Mouse (Mus musculus): ENCODE measurements at regions not wholly inside any gene's neighbourhood (a gene's known extent, or its start where the extent isn't known, plus 50 kb on each side); places are given as distances from the start of the nearest gene placed in this dataset.

- DNase-seq (ENCODE audit: inconsistent age in 2 of 2, low spot score in 1 of 2): peak in 1 of 2 experiments; percentile 43
Measured at GRCm38 (mm10) chr9:87464141-87464540, 208.8 kb upstream of the Cep162 start.

DNA sequence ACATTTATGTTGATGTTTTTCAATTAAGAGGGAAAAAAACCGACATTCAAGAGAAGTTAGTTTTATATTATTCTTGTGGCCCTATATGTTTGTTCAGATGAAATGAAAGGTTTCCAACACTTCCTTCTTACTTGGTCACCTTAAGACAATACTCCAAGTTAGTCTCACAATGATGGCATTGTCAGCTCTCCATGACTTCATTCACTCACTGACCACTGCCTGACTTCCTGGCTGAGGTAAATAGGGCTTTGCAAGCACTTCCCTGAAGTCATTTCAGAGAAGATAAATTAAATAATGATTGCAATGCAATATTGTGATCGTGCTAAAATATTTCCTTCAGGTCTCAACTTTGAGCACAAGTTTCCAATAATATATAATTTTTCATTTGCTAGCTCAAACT, 197.9 kb upstream of the Cep162 start:
- DNase-seq (ENCODE audit: inconsistent age in 2 of 2, low spot score in 1 of 2): no peak

DNA sequence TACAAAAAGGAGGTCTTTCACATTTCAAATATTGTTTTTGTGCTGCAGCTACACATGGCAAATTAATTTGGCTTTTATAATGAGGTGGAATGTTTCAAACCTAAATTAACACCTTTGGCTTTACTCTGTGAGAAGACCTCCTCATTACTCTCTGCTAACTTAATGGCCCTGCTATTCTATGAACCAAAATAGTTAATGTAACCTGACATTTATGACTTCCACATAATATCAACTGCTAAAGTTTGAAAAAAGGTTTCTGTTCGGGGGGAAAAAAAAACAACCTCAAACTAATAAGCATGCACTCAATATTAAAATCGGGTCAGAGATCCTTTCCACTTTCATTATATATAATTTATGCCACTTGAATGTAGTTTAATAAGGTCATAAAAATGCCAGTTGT, 197.2 kb upstream of the Cep162 start:
- DNase-seq (ENCODE audit: inconsistent age in 2 of 2, low spot score in 1 of 2): no peak

- DNase-seq (ENCODE audit: inconsistent age in 2 of 2, low spot score in 1 of 2): no peak
Measured at GRCm38 (mm10) chr9:87443467-87444235, 188.3 kb upstream of the Cep162 start.

DNA sequence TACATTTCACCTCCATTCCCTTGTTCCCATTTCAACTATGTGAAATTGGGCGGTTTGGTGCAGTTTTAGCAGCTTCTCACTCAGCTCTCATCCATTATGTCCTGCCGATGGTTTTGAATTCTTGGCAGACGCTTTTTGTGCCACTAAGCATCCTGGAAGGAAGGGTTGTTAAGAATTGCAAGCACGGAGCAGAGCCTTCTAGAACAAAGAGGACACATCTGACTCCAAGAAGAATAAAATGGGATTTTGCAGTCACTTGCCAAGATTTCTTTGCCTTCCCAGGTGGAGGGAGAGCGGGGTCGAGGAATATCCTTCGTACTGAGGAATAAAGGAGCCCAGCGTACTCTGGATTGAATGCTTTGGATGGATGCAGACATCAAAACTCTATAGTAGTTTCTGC, 176.7 kb upstream of the Cep162 start:
- DNase-seq (ENCODE audit: inconsistent age in 2 of 2, low spot score in 1 of 2): no peak

DNA sequence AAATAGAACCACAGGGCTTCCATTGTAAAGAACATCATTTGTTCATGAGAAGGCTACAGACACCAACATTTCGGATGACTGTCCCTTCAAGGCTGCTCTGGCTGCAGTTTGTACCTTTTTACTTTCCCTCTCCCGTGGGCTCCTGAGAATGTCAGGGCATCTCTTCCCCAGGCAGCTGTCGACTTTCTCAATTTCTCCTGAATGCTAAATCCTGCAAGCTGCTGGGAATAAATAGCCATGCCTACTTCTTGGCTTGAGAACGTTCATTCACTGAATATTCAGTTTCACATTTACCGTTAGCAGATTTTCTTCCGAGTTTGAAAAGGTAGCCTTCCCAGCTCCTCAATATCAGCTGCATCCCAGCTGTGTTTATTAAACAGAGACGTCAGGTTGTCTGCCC, 176.2 kb upstream of the Cep162 start:
- DNase-seq (ENCODE audit: inconsistent age in 2 of 2, low spot score in 1 of 2): no peak

GRCm38 (mm10) chr9:87425201-87425600, 169.9 kb upstream of the Cep162 start:
- DNase-seq (ENCODE audit: inconsistent age in 2 of 2, low spot score in 1 of 2): peak in 1 of 2 experiments; percentile 41

DNA sequence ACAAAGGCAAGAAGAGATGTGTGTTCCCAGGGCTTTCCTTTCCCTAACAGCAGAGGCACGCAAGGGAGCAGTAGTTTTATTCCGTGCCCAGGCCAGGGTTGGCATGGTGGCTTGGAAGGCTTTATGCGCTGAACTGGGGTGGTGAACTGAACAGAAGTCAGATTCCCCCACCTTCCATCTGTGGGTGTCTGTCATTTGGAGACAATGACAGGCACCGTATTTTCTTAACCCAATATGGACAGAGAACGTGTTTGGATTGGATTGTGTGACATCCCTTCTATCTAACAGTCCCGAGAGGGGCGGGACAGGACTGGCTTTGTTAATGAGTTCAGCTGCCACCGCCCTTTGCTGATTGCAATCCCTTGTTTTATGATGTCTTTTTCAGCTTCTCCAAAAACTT, 165.8 kb upstream of the Cep162 start:
- DNase-seq (ENCODE audit: inconsistent age in 2 of 2, low spot score in 1 of 2): no peak

- DNase-seq (ENCODE audit: inconsistent age in 2 of 2, low spot score in 1 of 2): peak in 1 of 2 experiments; percentile 54
Measured at GRCm38 (mm10) chr9:87419376-87419775, 164.0 kb upstream of the Cep162 start.

DNA sequence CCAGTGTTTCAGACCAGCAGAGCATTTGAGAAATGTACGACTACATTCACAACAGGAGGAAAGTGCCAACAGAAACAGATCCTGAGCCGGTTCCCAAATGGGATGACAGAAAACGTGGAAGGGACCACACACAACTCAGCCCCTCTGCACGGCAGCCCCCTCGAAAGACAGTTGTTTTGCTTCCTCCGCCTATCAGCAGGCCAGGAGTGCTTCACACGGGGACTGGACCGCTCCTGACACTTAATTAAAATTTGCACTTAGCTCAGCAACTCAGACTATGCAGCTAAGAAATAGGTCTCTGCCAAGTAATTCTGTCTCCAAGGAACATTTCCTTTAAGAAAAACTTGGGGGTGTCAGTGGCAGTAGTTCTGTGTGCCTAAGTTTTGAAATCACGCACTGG, 157.6 kb upstream of the Cep162 start:
- no peak for DNase-seq (ENCODE audit: inconsistent age in 2 of 2, low spot score in 1 of 2)

DNA sequence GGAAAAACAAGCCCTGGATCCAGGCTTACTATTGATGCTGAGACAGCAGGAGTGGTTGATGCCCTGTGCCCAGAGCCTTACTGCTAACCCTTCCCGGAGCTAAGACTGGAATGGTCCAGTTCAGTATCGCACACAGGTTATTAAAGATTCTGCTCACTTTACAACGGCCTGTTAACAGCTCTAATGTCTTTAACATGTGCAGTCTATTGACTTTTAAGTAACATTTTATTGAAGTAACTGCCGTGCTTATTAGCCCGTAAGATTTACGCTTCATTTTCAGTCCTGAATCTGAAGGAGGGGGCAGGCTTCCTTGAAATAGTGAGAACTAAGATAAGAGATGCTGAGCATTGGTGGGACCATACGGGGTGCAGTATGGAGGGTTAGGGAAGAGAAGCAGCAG, 155.7 kb upstream of the Cep162 start:
- DNase-seq (ENCODE audit: inconsistent age in 2 of 2, low spot score in 1 of 2): no peak

- no peak for DNase-seq (ENCODE audit: inconsistent age in 2 of 2, low spot score in 1 of 2)
Measured at GRCm38 (mm10) chr9:87409736-87410135, 154.4 kb upstream of the Cep162 start.

DNA sequence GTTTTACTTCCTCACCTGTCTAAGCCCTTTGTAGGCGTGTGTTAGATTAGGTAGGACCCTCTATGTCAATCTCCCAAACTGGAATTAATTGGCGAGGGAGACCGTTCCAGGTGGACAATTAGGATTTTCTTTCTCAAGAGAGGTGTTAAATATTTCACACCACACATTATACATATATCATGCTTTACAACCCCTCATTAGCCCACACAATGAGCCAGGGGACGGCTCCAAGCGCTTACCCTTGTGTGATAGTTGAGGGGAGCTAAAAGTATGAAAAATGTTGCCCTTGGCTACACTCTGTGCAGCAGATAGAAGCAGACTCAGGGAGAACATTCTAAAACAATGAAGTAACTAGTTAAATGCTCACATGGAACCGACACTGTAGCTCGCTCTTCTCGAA, 153.5 kb upstream of the Cep162 start:
- DNase-seq (ENCODE audit: inconsistent age in 2 of 2, low spot score in 1 of 2): no peak

GRCm38 (mm10) chr9:87406476-87406875, 151.1 kb upstream of the Cep162 start:
- DNase-seq (ENCODE audit: inconsistent age in 2 of 2, low spot score in 1 of 2): no peak

DNA sequence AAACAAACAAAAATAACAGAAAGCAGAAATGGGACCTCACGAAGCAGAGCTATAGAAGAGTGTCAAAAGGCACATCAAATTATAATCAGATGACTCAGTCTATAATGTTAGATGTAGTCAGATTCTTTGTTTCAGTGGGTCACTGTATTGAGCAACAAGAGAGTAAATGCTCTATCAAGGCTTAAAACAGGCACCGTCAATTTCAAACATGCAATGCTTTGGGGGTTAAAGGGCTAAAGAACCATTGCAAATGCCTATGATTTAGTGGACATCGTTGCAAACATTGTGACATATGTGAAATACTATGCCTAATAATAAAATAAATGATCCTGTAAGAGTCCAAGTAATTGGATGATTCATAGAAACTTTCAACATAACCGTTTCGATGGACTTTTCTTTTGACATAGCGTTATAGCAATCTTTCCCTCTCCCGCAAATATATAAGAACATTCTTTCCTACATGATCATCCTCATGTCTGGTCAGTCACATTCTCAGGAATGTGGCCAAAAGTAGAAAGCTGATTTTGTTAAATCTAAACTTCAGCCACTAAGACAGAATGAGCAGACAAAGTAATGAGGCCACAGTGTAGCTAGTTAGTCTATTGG, 149.9 kb upstream of the Cep162 start:
- no peak for DNase-seq (ENCODE audit: inconsistent age in 2 of 2, low spot score in 1 of 2)

DNA sequence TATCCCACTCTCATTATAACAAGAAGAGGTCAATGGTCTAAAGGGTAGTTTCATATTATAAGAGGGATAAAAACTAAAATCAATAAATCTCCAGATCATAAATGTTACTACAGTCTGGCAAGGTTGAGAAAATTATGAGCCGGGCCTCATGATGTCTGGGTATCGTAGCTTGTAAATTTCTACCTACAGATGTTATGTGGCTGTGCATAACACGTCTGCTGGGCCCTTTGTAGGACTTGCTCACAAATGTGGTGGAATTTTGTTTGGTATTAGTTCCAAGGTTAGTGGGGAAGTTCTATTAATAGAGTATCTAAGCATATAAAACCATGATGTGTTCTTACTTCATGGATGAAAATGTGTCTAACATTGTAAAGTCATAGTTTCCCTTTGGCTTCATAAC, 146.7 kb upstream of the Cep162 start:
- no peak for DNase-seq (ENCODE audit: inconsistent age in 2 of 2, low spot score in 1 of 2)

- no peak for DNase-seq (ENCODE audit: inconsistent age in 2 of 2, low spot score in 1 of 2)
Measured at GRCm38 (mm10) chr9:87387516-87387915, 132.2 kb upstream of the Cep162 start.

DNA sequence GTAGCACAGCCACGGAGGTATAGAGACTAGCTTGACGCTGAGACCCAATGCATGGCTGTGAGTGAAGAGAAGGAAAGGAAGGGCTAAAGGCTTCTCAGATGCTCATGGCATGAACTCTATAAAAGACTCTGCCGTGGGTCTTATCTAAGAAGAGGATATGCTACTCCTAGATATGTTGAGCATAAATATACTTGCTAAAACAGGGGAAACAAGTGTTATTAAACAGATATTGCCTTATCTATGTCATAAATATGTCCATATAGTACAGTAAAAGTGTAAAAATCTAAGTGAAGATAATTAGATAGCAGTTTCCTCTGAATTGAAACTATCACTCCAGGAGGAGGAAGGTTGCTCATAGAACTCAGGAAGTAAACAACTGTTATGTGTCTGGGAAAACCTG, 128.2 kb upstream of the Cep162 start:
- DNase-seq (ENCODE audit: inconsistent age in 2 of 2, low spot score in 1 of 2): no peak

GRCm38 (mm10) chr9:87377921-87378320, 122.6 kb upstream of the Cep162 start:
- DNase-seq (ENCODE audit: inconsistent age in 2 of 2, low spot score in 1 of 2): no peak

DNA sequence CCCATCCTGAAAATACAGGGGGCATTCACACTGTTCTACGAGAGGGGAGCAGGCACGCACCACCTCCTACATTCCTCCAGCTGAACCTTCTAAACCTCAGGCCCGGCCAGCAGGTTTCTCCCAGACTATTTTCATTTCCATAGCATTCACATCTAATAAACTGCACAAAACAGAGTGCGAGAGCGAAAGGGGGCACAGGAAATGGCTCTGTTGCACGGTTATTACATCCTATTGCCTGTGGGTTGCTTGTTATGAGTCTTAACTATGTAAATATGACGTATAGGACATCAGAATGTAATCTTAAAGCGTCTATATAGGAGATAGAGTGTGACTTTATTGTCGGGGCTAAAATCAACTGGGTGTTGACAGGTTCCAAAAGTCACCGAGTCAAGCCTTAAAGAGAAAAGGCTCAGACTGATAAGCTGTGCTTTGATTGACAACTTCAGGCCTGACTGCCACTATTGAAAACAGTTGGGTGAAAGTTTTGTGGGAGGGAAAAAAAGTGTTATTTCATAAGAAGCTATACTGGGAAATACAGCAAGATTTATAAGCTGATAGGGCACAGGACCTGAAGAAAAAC, 121.5 kb upstream of the Cep162 start:
- no peak for DNase-seq (ENCODE audit: inconsistent age in 2 of 2, low spot score in 1 of 2)

- no peak for DNase-seq (ENCODE audit: inconsistent age in 2 of 2, low spot score in 1 of 2)
Measured at GRCm38 (mm10) chr9:87372251-87372905, 117.0 kb upstream of the Cep162 start.

DNA sequence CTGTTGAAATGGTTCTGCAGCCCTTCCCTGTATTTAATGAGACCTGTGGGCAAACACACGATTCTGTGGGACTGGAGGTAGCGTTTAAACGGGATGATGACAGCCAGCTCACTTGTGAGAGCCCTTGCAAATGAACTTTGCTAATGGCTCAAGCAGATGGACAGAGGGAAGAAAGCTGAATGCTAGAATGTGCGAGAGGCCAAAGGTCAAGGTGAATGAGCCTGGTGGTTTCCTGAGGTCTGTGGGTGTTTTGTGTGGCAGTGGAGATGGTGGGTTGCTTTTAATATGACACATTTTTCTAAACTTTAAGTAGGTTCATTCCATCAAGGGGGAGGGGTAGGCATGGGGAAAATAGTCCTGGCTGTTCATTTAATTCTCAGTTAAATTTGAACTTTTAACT, 113.7 kb upstream of the Cep162 start:
- DNase-seq (ENCODE audit: inconsistent age in 2 of 2, low spot score in 1 of 2): no peak
